Mouse (Mus musculus): ENCODE data around the gene Carm1. TPM values are rescaled to one million over a fixed set of nuclear protein-coding genes. Genes with fewer than 3 reads are reported as not detected.

Carm1 gene
- polyA plus RNA-seq, 1 experiment from 2014 or later, result 81.4 TPM

DNA sequence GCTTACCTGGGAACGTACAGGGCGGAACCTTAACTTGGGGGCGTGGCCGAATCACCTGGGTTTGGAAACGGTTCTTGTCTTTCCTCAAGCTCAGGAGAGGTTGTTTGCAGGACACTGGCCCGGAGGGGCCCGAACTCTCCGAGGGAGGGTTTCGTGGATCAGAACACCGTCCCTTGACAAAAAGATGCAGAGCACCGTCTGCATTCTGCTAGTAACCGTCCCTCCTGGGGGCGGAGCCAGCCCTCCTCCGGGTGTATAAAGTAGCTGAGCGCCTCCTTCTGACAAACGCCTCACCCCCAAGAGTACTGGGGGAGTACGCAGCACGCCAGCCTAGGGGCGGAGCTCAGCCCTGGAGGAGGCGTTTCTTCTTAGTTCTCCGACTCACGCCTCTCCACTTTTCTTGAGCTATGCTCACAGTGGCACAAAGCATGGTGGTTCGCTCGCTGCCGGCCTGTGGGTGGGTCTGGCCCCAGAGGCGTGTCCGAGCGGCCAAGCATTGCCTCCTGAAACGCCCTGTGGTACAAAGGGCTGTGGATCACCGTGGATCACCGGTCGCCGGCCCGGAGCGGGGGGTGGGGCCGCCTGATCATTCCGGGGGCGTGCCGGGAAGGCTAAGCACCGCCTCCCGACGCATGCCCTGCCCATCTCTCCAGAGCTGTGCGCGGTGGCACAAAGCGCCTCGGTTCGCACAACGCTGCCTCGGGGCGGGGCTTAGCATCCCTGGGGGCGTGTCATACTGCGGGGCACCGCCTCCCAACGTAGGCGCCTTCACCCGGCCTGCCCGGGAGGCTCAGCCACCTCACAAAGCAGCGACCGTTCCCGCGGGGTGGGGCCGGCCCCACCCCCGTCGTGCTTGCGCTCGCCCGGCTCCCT, 542 bp upstream of the Carm1 start:
- H3K36me3 ChIP-seq (ENCODE audit: control insufficient read depth, insufficient read depth, low read length), result peaks cover 4% of the 10 kb centered on the region; the same call in 1 of the 2 replicates
- peaks cover 13% of the 10 kb centered on the region for H3K4me1 ChIP-seq (ENCODE audit: control insufficient read depth, insufficient read depth, low read length)
- H3K4me2 ChIP-seq (ENCODE audit: low read depth), result peak overlapping the region; percentile 81
- H3K9ac ChIP-seq (ENCODE audit: low read length), result peak overlapping the region; percentile 65
- ATAC-seq (ENCODE audit: insufficient read depth, low FRiP score, low TSS enrichment) (peak; percentile 92), DNase-seq (ENCODE audit: low spot score) (peak; percentile 100)
- no peaks in the 10 kb centered on the region for H3K27me3 ChIP-seq (ENCODE audit: control insufficient read depth, insufficient read depth, low read length)
- peak overlapping the region; percentile 97 for H3K27ac ChIP-seq (ENCODE audit: low read depth, low read length)
- WGBS, result under 1% methylated on average over 58 of the region's 67 CpGs
- no peaks in the 10 kb centered on the region for H3K9me3 ChIP-seq (ENCODE audit: control insufficient read depth, low read length)
- H3K4me3 ChIP-seq (ENCODE audit: low read depth, low read length), result peak overlapping the region; percentile 84

GRCm38 (mm10) chr9:21547075-21547941, 614 bp downstream of the Carm1 start:
- WGBS, result under 1% methylated on average over 37 of the region's 66 CpGs
- peak overlapping the region; percentile 97 for H3K27ac ChIP-seq (ENCODE audit: low read depth, low read length)
- H3K4me1 ChIP-seq (ENCODE audit: control insufficient read depth, insufficient read depth, low read length), result peaks cover 13% of the 10 kb centered on the region
- ATAC-seq (ENCODE audit: insufficient read depth, low FRiP score, low TSS enrichment) (peak; percentile 41), DNase-seq (ENCODE audit: low spot score) (peak; percentile 64)
- peaks cover 4% of the 10 kb centered on the region; the same call in 1 of the 2 replicates for H3K36me3 ChIP-seq (ENCODE audit: control insufficient read depth, insufficient read depth, low read length)
- H3K9me3 ChIP-seq (ENCODE audit: control insufficient read depth, low read length), result no peaks in the 10 kb centered on the region
- peak overlapping the region; percentile 84 for H3K4me3 ChIP-seq (ENCODE audit: low read depth, low read length)
- peak overlapping the region; percentile 46 for H3K4me2 ChIP-seq (ENCODE audit: low read depth)
- peak overlapping the region; percentile 96 for H3K9ac ChIP-seq (ENCODE audit: low read length)
- no peaks in the 10 kb centered on the region for H3K27me3 ChIP-seq (ENCODE audit: control insufficient read depth, insufficient read depth, low read length)

GRCm38 (mm10) chr9:21551049-21551448, 4.4 kb downstream of the Carm1 start:
- DNase-seq (ENCODE audit: low spot score) (no peak), ATAC-seq (ENCODE audit: insufficient read depth, low FRiP score, low TSS enrichment) (no peak)
- Histone ChIP-seq H3K36me3 (ENCODE audit: control insufficient read depth, insufficient read depth, low read length) (peaks cover 4% of the 10 kb centered on the region; the same call in 1 of the 2 replicates), H3K4me2 (ENCODE audit: low read depth) (no peak overlapping the region), H3K4me3 (ENCODE audit: low read depth, low read length) (no peak overlapping the region), H3K27me3 (ENCODE audit: control insufficient read depth, insufficient read depth, low read length) (no peaks in the 10 kb centered on the region), H3K9ac (ENCODE audit: low read length) (no peak overlapping the region), H3K9me3 (ENCODE audit: control insufficient read depth, low read length) (no peaks in the 10 kb centered on the region), H3K27ac (ENCODE audit: low read depth, low read length) (no peak overlapping the region), H3K4me1 (ENCODE audit: control insufficient read depth, insufficient read depth, low read length) (peaks cover 8% of the 10 kb centered on the region)
- WGBS, result 97% methylated on average over 2 of the region's 2 CpGs

- WGBS, result 92% methylated on average over 6 of the region's 6 CpGs
- Histone ChIP-seq H3K9me3 (ENCODE audit: control insufficient read depth, low read length) (no peaks in the 10 kb centered on the region), H3K27ac (ENCODE audit: low read depth, low read length) (no peak overlapping the region), H3K4me2 (ENCODE audit: low read depth) (no peak overlapping the region), H3K36me3 (ENCODE audit: control insufficient read depth, insufficient read depth, low read length) (peaks cover 4% of the 10 kb centered on the region; the same call in 1 of the 2 replicates), H3K4me1 (ENCODE audit: control insufficient read depth, insufficient read depth, low read length) (peaks cover under 1% of the 10 kb centered on the region; the same call in 1 of the 2 replicates), H3K4me3 (ENCODE audit: low read depth, low read length) (no peak overlapping the region), H3K9ac (ENCODE audit: low read length) (no peak overlapping the region; the same call in 1 of the 2 replicates), H3K27me3 (ENCODE audit: control insufficient read depth, insufficient read depth, low read length) (no peaks in the 10 kb centered on the region)
- no peak for DNase-seq (ENCODE audit: low spot score)
- no peak for ATAC-seq (ENCODE audit: insufficient read depth, low FRiP score, low TSS enrichment)
These were observed 7.0 kb downstream of the Carm1 start for GRCm38 (mm10) chr9:21553607-21554273.

GRCm38 (mm10) chr9:21555198-21555742, 8.6 kb downstream of the Carm1 start:
- 81% methylated on average over 6 of the region's 6 CpGs for whole genome bisulfite sequencing
- Histone ChIP-seq H3K27me3 (ENCODE audit: control insufficient read depth, insufficient read depth, low read length) (no peaks in the 10 kb centered on the region), H3K9me3 (ENCODE audit: control insufficient read depth, low read length) (no peaks in the 10 kb centered on the region), H3K36me3 (ENCODE audit: control insufficient read depth, insufficient read depth, low read length) (peaks cover 4% of the 10 kb centered on the region; the same call in 1 of the 2 replicates), H3K4me1 (ENCODE audit: control insufficient read depth, insufficient read depth, low read length) (no peaks in the 10 kb centered on the region), H3K4me3 (ENCODE audit: low read depth, low read length) (no peak overlapping the region), H3K4me2 (ENCODE audit: low read depth) (no peak overlapping the region), H3K9ac (ENCODE audit: low read length) (no peak overlapping the region), H3K27ac (ENCODE audit: low read depth, low read length) (no peak overlapping the region)
- DNase-seq (ENCODE audit: low spot score), result no peak
- no peak for ATAC-seq (ENCODE audit: insufficient read depth, low FRiP score, low TSS enrichment)

GRCm38 (mm10) chr9:21556996-21557395, 10.3 kb downstream of the Carm1 start:
- no peak overlapping the region for H3K4me3 ChIP-seq (ENCODE audit: low read depth, low read length)
- no peaks in the 10 kb centered on the region for H3K4me1 ChIP-seq (ENCODE audit: control insufficient read depth, insufficient read depth, low read length)
- no peaks in the 10 kb centered on the region for H3K9me3 ChIP-seq (ENCODE audit: control insufficient read depth, low read length)
- no peaks in the 10 kb centered on the region for H3K36me3 ChIP-seq (ENCODE audit: control insufficient read depth, insufficient read depth, low read length)
- no peak overlapping the region for H3K4me2 ChIP-seq (ENCODE audit: low read depth)
- H3K27ac ChIP-seq (ENCODE audit: low read depth, low read length), result no peak overlapping the region
- 91% methylated on average over 2 of the region's 2 CpGs for WGBS
- H3K27me3 ChIP-seq (ENCODE audit: control insufficient read depth, insufficient read depth, low read length), result no peaks in the 10 kb centered on the region
- H3K9ac ChIP-seq (ENCODE audit: low read length), result no peak overlapping the region
- ATAC-seq (ENCODE audit: insufficient read depth, low FRiP score, low TSS enrichment) (no peak), DNase-seq (ENCODE audit: low spot score) (no peak)

DNA sequence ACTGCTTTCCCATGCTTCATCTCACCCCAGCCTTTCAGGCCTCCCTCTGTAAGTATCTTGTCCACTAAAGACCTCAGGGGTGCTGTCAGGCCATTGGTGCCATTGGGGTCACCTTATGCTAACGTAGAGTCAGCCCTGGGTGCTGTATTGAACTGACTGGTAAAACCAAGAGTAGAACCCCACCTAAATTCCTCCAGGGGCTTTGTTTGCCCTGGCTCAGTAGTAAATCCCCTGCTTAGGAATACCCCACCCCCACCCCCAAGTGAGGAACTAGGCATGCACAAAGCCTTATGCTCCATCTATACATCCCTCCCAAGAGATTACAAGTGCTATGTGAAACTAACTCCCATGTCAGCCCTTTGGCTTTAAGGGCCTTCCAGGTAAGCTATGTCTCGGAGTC, 10.9 kb downstream of the Carm1 start:
- H3K4me1 ChIP-seq (ENCODE audit: control insufficient read depth, insufficient read depth, low read length), result no peaks in the 10 kb centered on the region
- no peaks in the 10 kb centered on the region for H3K36me3 ChIP-seq (ENCODE audit: control insufficient read depth, insufficient read depth, low read length)
- H3K9me3 ChIP-seq (ENCODE audit: control insufficient read depth, low read length), result no peaks in the 10 kb centered on the region
- no peak for ATAC-seq (ENCODE audit: insufficient read depth, low FRiP score, low TSS enrichment)
- no peak overlapping the region for H3K4me3 ChIP-seq (ENCODE audit: low read depth, low read length)
- no peak overlapping the region for H3K27ac ChIP-seq (ENCODE audit: low read depth, low read length)
- 94% methylated on average over 2 of the region's 2 CpGs for WGBS
- H3K9ac ChIP-seq (ENCODE audit: low read length), result no peak overlapping the region
- H3K27me3 ChIP-seq (ENCODE audit: control insufficient read depth, insufficient read depth, low read length), result no peaks in the 10 kb centered on the region
- DNase-seq (ENCODE audit: low spot score), result no peak
- no peak overlapping the region for H3K4me2 ChIP-seq (ENCODE audit: low read depth)

- Histone ChIP-seq H3K9me3 (ENCODE audit: control insufficient read depth, low read length) (no peaks in the 10 kb centered on the region), H3K4me1 (ENCODE audit: control insufficient read depth, insufficient read depth, low read length) (no peaks in the 10 kb centered on the region), H3K4me2 (ENCODE audit: low read depth) (no peak overlapping the region), H3K27me3 (ENCODE audit: control insufficient read depth, insufficient read depth, low read length) (no peaks in the 10 kb centered on the region), H3K4me3 (ENCODE audit: low read depth, low read length) (no peak overlapping the region), H3K36me3 (ENCODE audit: control insufficient read depth, insufficient read depth, low read length) (no peaks in the 10 kb centered on the region), H3K9ac (ENCODE audit: low read length) (no peak overlapping the region), H3K27ac (ENCODE audit: low read depth, low read length) (no peak overlapping the region)
- DNase-seq (ENCODE audit: low spot score) (no peak), ATAC-seq (ENCODE audit: insufficient read depth, low FRiP score, low TSS enrichment) (no peak)
- 90% methylated on average over 4 of the region's 4 CpGs for WGBS
These were observed 11.7 kb downstream of the Carm1 start for GRCm38 (mm10) chr9:21558366-21558765.

All from neural tube, embryonic 11.5 days (tissue).